In the genomic region with DNA sequence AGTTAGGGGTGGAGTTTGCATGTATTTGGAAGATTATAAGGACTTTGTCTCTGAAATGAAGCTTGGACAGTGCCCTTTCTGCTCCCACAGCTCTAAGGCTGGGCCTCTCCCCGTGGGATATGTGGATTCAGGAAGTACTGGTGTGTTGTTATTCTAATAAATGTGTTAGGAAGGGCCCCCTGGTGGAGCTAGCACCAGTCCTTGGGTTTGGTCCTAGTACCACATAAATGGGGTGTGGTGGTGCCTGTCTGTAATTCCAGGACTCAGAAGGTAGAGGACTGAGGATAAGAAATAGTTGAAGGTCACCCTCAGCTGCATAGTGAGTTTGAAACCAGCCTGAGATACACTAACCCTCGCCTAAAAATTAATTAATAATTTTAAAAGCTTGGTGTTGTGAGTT, we compare ENCODE assay signal across 23 mouse cellular contexts. TPM values are rescaled to one million over a fixed set of nuclear protein-coding genes. Genes with fewer than 3 reads are reported as not detected.
DNase-seq lines count a peak whose midpoint lies in the region; ATAC-seq and TF ChIP-seq lines count a peak whose summit lies in the region.
"Had no signal": no experiment of that assay in that cellular context is flagged by ENCODE, and none has a peak within 500 bp of the region (broad histone marks: within the 10 kb centered on the region; RNA-seq: fewer than 3 reads in every experiment).

No protein-coding gene starts in this region.

- no peak overlapping the region for H3K4me2 ChIP-seq in lung, postnatal 0 days (replicated peaks; ENCODE audit: low read depth, low read length)
- peak overlapping the region; percentile 52 for H3K4me2 ChIP-seq in myocyte (ENCODE audit: low read depth)
- H3K4me2 ChIP-seq: embryonic facial prominence, embryonic 13.5 days; forebrain, embryonic 12.5 days; limb, embryonic 12.5 days; liver, embryonic 12.5 days; lung, embryonic 15.5 days; midbrain, embryonic 12.5 days had no signal

- intact Hi-C loops in gastrocnemius, adult 2 months (cut with DNase I), result no loop called here
- intact Hi-C loops in gastrocnemius, postnatal 14 days (cut with DNase I; ENCODE audit: low total_unique reads), result no loop called here

- WGBS in lung, postnatal 0 days, result 21% methylated on average over 2 of the region's 2 CpGs

- no peak overlapping the region for H3ac ChIP-seq in myocyte (ENCODE audit: control insufficient read depth, insufficient read length)

- no peaks in the 10 kb centered on the region for H3K9me3 ChIP-seq in lung, postnatal 0 days (ENCODE audit: low read length)
- H3K9me3 ChIP-seq: embryonic facial prominence, embryonic 13.5 days; forebrain, embryonic 12.5 days; hindbrain, embryonic 10.5 days; limb, embryonic 12.5 days; liver, embryonic 12.5 days; lung, embryonic 15.5 days; midbrain, embryonic 12.5 days had no signal

- H3K9ac ChIP-seq in lung, postnatal 0 days (replicated peaks; ENCODE audit: low read depth), result no peak overlapping the region
- H3K9ac ChIP-seq: embryonic facial prominence, embryonic 13.5 days; forebrain, embryonic 12.5 days; limb, embryonic 12.5 days; liver, embryonic 12.5 days; lung, embryonic 15.5 days; midbrain, embryonic 12.5 days had no signal

- H3K27ac ChIP-seq in gastrocnemius, adult 2 months, result peak overlapping the region; percentile 38; the same call in 1 of the 2 replicates
- no peak overlapping the region for H3K27ac ChIP-seq in lung, postnatal 0 days (ENCODE audit: low read length)
- H3K27ac ChIP-seq in brown adipose tissue, adult 24 weeks (replicated peaks; ENCODE audit: low read depth, low read length), result peak overlapping the region; percentile 64
- H3K27ac ChIP-seq: embryonic facial prominence, embryonic 13.5 days; forebrain, embryonic 12.5 days; hindbrain, embryonic 10.5 days; limb, embryonic 12.5 days; liver, embryonic 12.5 days; lung, embryonic 15.5 days; midbrain, embryonic 12.5 days had no signal

- TF ChIP-seq POLR2A in myocyte (IDR thresholded peaks at IDR 0.05; ENCODE audit: insufficient read length, low read depth), result no peak

- no peaks in the 10 kb centered on the region for H3K27me3 ChIP-seq in lung, postnatal 0 days (replicated peaks; ENCODE audit: insufficient read depth, low read length)
- H3K27me3 ChIP-seq in myocyte (ENCODE audit: control insufficient read depth, insufficient read depth, insufficient read length), result no peaks in the 10 kb centered on the region
- H3K27me3 ChIP-seq: embryonic facial prominence, embryonic 13.5 days; forebrain, embryonic 12.5 days; limb, embryonic 12.5 days; lung, embryonic 15.5 days; midbrain, embryonic 12.5 days had no signal

- H3K4me3 ChIP-seq in gastrocnemius, adult 2 months, result no peak overlapping the region
- no peak overlapping the region for H3K4me3 ChIP-seq in lung, postnatal 0 days (ENCODE audit: low read depth, low read length)
- no peak overlapping the region for H3K4me3 ChIP-seq in brown adipose tissue, adult 24 weeks (ENCODE audit: insufficient read depth, low read depth, low read length)
- no peak overlapping the region for H3K4me3 ChIP-seq in myocyte
- H3K4me3 ChIP-seq: embryonic facial prominence, embryonic 13.5 days; erythroblast, embryonic 14.5 days; forebrain, embryonic 12.5 days; hindbrain, embryonic 10.5 days; limb, embryonic 12.5 days; liver, embryonic 12.5 days; lung, embryonic 15.5 days; midbrain, embryonic 12.5 days had no signal

- H3K79me2 ChIP-seq in myocyte (ENCODE audit: control insufficient read depth, insufficient read depth), result no peaks in the 10 kb centered on the region

- no peak for ATAC-seq in lung, postnatal 0 days
- no peak for ATAC-seq in activated CD4-positive, CD25-positive, alpha-beta regulatory T cell, adult 4 months
- ATAC-seq: CD4-positive, CD25-positive, alpha-beta regulatory T cell, adult 4 months; hindbrain, embryonic 16.5 days; liver, embryonic 12.5 days; Patski had no signal

- H3K36me3 ChIP-seq in lung, postnatal 0 days (ENCODE audit: insufficient read depth, low read length), result no peaks in the 10 kb centered on the region
- H3K36me3 ChIP-seq in myocyte (ENCODE audit: control insufficient read depth, insufficient read depth), result no peaks in the 10 kb centered on the region
- H3K36me3 ChIP-seq: embryonic facial prominence, embryonic 13.5 days; forebrain, embryonic 12.5 days; hindbrain, embryonic 10.5 days; limb, embryonic 12.5 days; liver, embryonic 12.5 days; lung, embryonic 15.5 days; midbrain, embryonic 12.5 days had no signal

- peak; percentile 7; the same call in 1 of the 2 replicates for TF ChIP-seq CTCF in gastrocnemius, adult 2 months (IDR thresholded peaks at IDR 0.05)
- TF ChIP-seq CTCF in lung, postnatal 0 days (IDR thresholded peaks at IDR 0.05), result peak; percentile 29; the same call in 1 of the 2 replicates

- TF ChIP-seq EP300 in lung, postnatal 0 days (IDR thresholded peaks at IDR 0.05), result no peak

- no peaks in the 10 kb centered on the region for H3K4me1 ChIP-seq in lung, postnatal 0 days (ENCODE audit: insufficient read depth, low read depth, low read length)
- peaks cover 19% of the 10 kb centered on the region for H3K4me1 ChIP-seq in brown adipose tissue, adult 24 weeks (ENCODE audit: control insufficient read depth, insufficient read depth, insufficient read length, low read length)
- H3K4me1 ChIP-seq: embryonic facial prominence, embryonic 13.5 days; forebrain, embryonic 12.5 days; limb, embryonic 12.5 days; lung, embryonic 15.5 days; midbrain, embryonic 12.5 days had no signal

- no peak for DNase-seq in gastrocnemius, adult 2 months
- DNase-seq in gastrocnemius, postnatal 14 days, result no peak
- no peak for DNase-seq in lung, postnatal 0 days (ENCODE audit: low spot score)
- DNase-seq in lung, postnatal 25 days (ENCODE audit: low spot score), result no peak
- no peak for DNase-seq in adrenal gland, adult 2 months
- DNase-seq: cerebellum, adult 11-12 months; embryo, embryonic 11 days; kidney, adult 11 months had no signal

TF ChIP-seq in myocyte, 11 proteins besides CTCF, POLR2A, EP300 and RAD21 (continues in another document):
- TF ChIP-seq SRF (IDR thresholded peaks at IDR 0.05; ENCODE audit: control insufficient read depth, insufficient read length, low read depth) (no peak), TCF12 (IDR thresholded peaks at IDR 0.05; ENCODE audit: insufficient read depth, poor library complexity, severe bottlenecking) (no peak), TCF3 (IDR thresholded peaks at IDR 0.05; ENCODE audit: insufficient read length, low read depth) (no peak), MYOG (IDR thresholded peaks at IDR 0.05; ENCODE audit: control insufficient read depth in 1 of 3, insufficient read depth in 1 of 3, insufficient read length in 2 of 3, low read depth in 2 of 3) (no peak), MAX (IDR thresholded peaks at IDR 0.05; ENCODE audit: low read depth) (no peak)

RNA-seq across cellular contexts. Expression of a gene that starts 24.1 kb away (rescaled TPM):
- total RNA-seq in gastrocnemius, adult 2 months (2021), result under 1 TPM in 1 of 2 experiments, not detected in 1; 0.08 TPM
- under 1 TPM in 1 of 2 experiments, not detected in 1; 0.08 TPM for total RNA-seq in gastrocnemius, postnatal 14 days (2021)
- polyA plus RNA-seq in lung, postnatal 0 days (2015; fragmentation: Nextera tagmentation; extraction: Ambion mirVana), result 2.6 and 3.1 TPM in 2 replicates
- not detected in 2 replicates for polyA plus RNA-seq in brown adipose tissue, adult 24 weeks (2012; ENCODE audit: insufficient read depth, insufficient read length, missing spikeins)
- 0.66 TPM for polyA plus RNA-seq in myocyte (2012; fragmentation: generic; extraction: Trizol)
- 1 to 10 TPM; 1.1 TPM for polyA plus RNA-seq in activated CD4-positive, CD25-positive, alpha-beta regulatory T cell, adult 4 months (2017; shearing (Covaris generic))
- total RNA-seq in adrenal gland, adult 2 months (2021), result under 1 TPM; 0.43 to 0.52 TPM
- 0.43 and 1.2 TPM in 2 replicates for polyA plus RNA-seq in adrenal gland, adult 2 months (2012; rRNA removed)
- polyA plus RNA-seq: erythroblast, embryonic 14.5 days had no signal

RNA-seq across cellular contexts. Expression of a gene that starts 31.9 kb away (rescaled TPM):
- total RNA-seq in gastrocnemius, adult 2 months (2021), result 100 to 1,000 TPM; 109 to 118 TPM
- 10 to 100 TPM; 55.1 to 58.2 TPM for total RNA-seq in gastrocnemius, postnatal 14 days (2021)
- 91.3 and 93.7 TPM in 2 replicates for polyA plus RNA-seq in lung, postnatal 0 days (2015; fragmentation: Nextera tagmentation; extraction: Ambion mirVana)
- polyA plus RNA-seq in brown adipose tissue, adult 24 weeks (2012; ENCODE audit: insufficient read depth, insufficient read length, missing spikeins), result 101 and 120 TPM in 2 replicates
- 144 TPM for polyA plus RNA-seq in myocyte (2012; fragmentation: generic; extraction: Trizol)
- polyA plus RNA-seq in activated CD4-positive, CD25-positive, alpha-beta regulatory T cell, adult 4 months (2017; shearing (Covaris generic)), result 100 to 1,000 TPM; 120 to 136 TPM
- 10 to 100 TPM; 66.7 to 78.4 TPM for total RNA-seq in adrenal gland, adult 2 months (2021)
- polyA plus RNA-seq in adrenal gland, adult 2 months (2012; rRNA removed), result 56.4 and 66.7 TPM in 2 replicates

RNA-seq across cellular contexts. Expression of a gene that starts 32.2 kb away (rescaled TPM):
- total RNA-seq in gastrocnemius, adult 2 months (2021), result 100 to 1,000 TPM; 264 to 300 TPM
- total RNA-seq in gastrocnemius, postnatal 14 days (2021), result 100 to 1,000 TPM; 326 to 377 TPM
- polyA plus RNA-seq in lung, postnatal 0 days (2015; fragmentation: Nextera tagmentation; extraction: Ambion mirVana), result 675 and 704 TPM in 2 replicates
- polyA plus RNA-seq in brown adipose tissue, adult 24 weeks (2012; ENCODE audit: insufficient read depth, insufficient read length, missing spikeins), result 120 and 144 TPM in 2 replicates
- polyA plus RNA-seq in myocyte (2012; fragmentation: generic; extraction: Trizol), result 1,480 TPM
- 1,000 to 10,000 TPM; 1,939 to 1,985 TPM for polyA plus RNA-seq in activated CD4-positive, CD25-positive, alpha-beta regulatory T cell, adult 4 months (2017; shearing (Covaris generic))
- total RNA-seq in adrenal gland, adult 2 months (2021), result 100 to 1,000 TPM; 510 to 597 TPM
- polyA plus RNA-seq in adrenal gland, adult 2 months (2012; rRNA removed), result 58.5 and 60.0 TPM in 2 replicates

RNA-seq across cellular contexts. Expression of a gene that starts 41.4 kb away (rescaled TPM):
- total RNA-seq in gastrocnemius, adult 2 months (2021), result 1 to 10 TPM; 4.2 to 6.6 TPM
- total RNA-seq in gastrocnemius, postnatal 14 days (2021), result 10 to 100 TPM; 13.7 to 18.8 TPM
- 5.9 and 6.4 TPM in 2 replicates for polyA plus RNA-seq in lung, postnatal 0 days (2015; fragmentation: Nextera tagmentation; extraction: Ambion mirVana)
- 1.1 and 4.9 TPM in 2 replicates for polyA plus RNA-seq in brown adipose tissue, adult 24 weeks (2012; ENCODE audit: insufficient read depth, insufficient read length, missing spikeins)
- 0.11 TPM for polyA plus RNA-seq in myocyte (2012; fragmentation: generic; extraction: Trizol)
- polyA plus RNA-seq in activated CD4-positive, CD25-positive, alpha-beta regulatory T cell, adult 4 months (2017; shearing (Covaris generic)), result under 1 TPM in 1 of 2 experiments, not detected in 1; 0.16 TPM
- total RNA-seq in adrenal gland, adult 2 months (2021), result 10 to 100 TPM in 1 of 2 experiments, 1 to 10 TPM in 1; 6.7 to 12.0 TPM
- polyA plus RNA-seq in adrenal gland, adult 2 months (2012; rRNA removed), result 5.9 TPM in 2 replicates
- total RNA-seq: monocyte, adult 5-6 weeks had no signal
- polyA plus RNA-seq: CD4-positive, CD25-positive, alpha-beta regulatory T cell, adult 4 months had no signal

RNA-seq across cellular contexts. Expression of a gene that starts 45.7 kb away (rescaled TPM):
- 1 to 10 TPM; 3.4 to 4.8 TPM for total RNA-seq in gastrocnemius, adult 2 months (2021)
- 1 to 10 TPM; 1.5 to 2.1 TPM for total RNA-seq in gastrocnemius, postnatal 14 days (2021)
- 0.53 and 0.74 TPM in 2 replicates for polyA plus RNA-seq in lung, postnatal 0 days (2015; fragmentation: Nextera tagmentation; extraction: Ambion mirVana)
- polyA plus RNA-seq in brown adipose tissue, adult 24 weeks (2012; ENCODE audit: insufficient read depth, insufficient read length, missing spikeins), result 0.88 and 1.7 TPM in 2 replicates
- polyA plus RNA-seq in myocyte (2012; fragmentation: generic; extraction: Trizol), result 1.8 TPM
- polyA plus RNA-seq in activated CD4-positive, CD25-positive, alpha-beta regulatory T cell, adult 4 months (2017; shearing (Covaris generic)), result under 1 TPM; 0.37 to 0.40 TPM
- 1 to 10 TPM; 5.1 to 6.4 TPM for total RNA-seq in adrenal gland, adult 2 months (2021)
- polyA plus RNA-seq in adrenal gland, adult 2 months (2012; rRNA removed), result 2.7 TPM in 2 replicates
- polyA plus RNA-seq: erythroblast, embryonic 14.5 days had no signal
